Mouse (Mus musculus) megakaryocyte, embryonic 14.5 days (primary cell): Measurements from ENCODE around the gene Slc5a10.

Source experiments
- FLI1 ChIP-seq: IDR thresholded peaks from 2 replicates; pipeline ENCODE4 v1.6.1; 2012; ENCODE audit warnings: low read length, inconsistent platforms, mixed read lengths
- GATA1 ChIP-seq: IDR thresholded peaks from 3 replicates; pipeline ENCODE4 v1.6.1; 2012; ENCODE audit warnings: mixed read lengths, low read length, inconsistent platforms, borderline replicate concordance

DNA sequence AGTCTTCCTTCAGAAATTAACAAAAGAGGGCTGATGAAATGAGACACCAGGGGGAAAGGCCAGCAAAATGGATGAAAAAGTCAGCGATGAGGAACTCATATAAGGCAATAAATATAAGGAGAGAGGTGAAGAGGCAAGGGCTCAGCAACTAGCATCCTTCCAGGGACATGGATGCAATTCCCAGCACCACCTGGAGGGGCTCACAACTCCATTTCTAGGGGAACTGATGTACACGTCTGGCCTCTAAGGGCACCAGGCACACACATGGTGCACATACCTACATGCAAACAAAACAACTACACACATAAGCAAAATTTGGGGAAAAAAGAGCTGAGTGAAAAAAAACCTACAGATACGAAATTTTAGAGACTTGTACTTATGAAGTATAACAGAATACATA lies 23.8 kb upstream of the Slc5a10 start:
- TF ChIP-seq GATA1 (no peak), FLI1 (no peak)
